Mouse (Mus musculus): ENCODE measurements around the gene Prr18.
A peak's percentile ranks its signal among the peaks of the same experiment; 100 is the strongest.

Gene Prr18

DNA sequence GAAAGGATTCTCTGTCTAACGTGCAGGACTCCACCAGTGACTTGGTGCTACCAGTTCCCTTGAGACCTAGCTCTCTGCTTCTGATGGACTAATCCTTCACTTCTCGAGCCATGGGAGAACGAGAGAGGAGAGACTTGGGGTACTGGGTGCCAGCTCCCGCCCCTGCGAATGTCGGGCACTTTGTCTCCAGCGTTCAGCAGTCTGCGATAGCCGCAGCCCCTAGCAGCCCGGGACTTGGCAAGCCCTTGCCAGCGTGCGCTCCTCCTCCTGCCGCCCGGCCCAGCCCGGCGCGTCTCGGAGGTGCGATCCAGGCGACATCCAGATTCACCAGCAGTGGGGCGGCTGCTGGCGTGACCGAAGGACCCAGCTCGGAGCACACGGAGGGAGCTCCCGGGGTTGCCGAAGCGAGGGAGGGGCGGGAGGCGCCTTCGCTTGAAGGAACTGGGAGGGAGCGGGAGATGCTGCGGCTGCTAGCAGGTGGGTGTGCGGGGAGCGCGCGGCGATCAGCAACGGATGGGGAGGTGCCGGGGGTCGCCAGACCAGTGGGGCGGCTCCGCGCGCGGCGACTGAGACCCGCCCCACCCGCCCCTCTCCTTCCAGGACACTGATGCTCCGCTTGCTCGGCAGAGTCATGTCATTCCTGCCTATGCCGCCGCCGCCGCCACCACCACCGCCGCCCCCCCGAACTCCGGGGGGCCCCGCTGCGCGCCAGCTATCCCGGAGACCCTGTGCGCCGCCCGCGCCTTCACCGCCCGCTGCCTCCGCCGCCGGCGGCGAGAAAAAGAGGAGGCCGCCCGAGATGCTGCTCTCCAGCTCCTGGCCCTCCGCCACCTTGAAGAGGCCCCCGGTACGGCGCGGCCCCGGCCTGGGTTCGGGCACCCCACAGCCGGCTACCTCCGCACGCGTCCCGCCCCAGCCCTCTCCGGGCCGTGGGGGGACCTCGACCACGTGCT lies 3.4 kb downstream of the Prr18 start:
- DNase-seq (ENCODE audit: low spot score): no peak

DNA sequence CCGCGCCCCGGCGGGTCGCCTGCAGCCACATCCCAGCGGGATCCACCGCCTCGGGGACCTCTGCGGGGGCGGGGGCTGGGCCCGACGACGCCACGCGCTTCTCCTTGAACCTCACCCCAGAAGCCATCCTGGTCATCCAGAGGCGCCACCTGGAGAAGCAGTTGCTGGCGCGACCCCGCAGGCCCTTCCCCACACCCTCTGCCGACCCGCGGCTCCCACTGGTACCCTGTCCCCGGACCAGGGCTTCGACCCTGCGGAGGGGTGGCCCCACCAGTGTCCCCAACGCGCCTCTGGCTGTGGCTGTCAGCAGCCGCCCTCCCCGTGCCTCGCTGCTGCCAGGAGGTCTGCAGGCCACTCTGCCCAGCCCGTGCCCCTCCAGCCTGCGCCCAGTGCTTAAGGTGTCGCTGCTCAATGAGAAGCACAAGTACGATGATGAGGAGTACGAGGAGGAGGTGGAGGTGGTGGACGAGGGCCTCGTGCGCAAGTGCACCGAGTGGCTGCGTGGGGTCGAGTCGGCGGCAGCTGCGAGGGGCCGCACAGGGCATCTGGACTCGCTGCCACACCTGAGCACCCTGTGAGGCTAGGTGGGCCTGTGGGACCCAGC lies 4.2 kb downstream of the Prr18 start:
- no peak for DNase-seq (ENCODE audit: low spot score)

DNA sequence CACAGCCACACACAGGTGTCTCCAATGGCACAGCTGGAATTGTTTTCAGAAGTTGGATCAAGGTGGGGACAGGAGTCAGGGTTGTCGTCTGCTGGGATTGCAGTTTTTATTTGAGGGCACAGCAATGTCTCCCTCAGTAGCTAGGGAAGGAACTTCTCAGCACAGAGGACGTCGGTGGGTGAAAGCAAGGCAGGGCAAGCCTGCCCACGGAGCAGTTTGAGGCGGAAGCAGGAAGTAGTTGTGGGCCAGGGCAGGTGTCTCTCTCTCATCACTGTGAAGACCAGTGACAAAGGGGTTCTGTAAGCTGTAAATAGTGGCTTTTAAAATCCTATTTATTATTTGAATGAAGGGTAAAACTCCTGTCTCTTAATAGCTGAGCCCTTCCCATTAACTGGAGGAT lies 5.4 kb downstream of the Prr18 start:
- no peak for DNase-seq (ENCODE audit: low spot score)

DNA sequence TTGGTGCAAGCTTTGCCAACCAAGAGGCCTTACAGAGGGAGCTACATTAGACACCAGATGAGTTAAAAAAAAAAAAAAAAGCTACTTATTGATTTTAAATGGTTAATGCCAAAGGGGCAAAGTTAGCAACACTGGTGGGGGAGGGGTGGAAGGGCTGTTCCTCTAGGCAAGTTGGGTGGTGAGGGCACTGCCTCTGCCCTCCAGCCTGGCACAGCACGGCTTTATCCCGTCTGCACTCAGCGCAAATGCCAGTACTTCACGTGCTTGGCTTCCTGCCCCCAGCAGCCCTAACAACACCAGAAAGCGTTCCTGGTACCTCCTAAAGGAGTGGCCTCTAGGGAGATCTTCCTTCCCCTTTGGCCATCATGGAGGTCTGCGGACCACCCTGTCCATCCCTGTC lies 6.2 kb downstream of the Prr18 start:
- DNase-seq (ENCODE audit: low spot score): no peak

DNA sequence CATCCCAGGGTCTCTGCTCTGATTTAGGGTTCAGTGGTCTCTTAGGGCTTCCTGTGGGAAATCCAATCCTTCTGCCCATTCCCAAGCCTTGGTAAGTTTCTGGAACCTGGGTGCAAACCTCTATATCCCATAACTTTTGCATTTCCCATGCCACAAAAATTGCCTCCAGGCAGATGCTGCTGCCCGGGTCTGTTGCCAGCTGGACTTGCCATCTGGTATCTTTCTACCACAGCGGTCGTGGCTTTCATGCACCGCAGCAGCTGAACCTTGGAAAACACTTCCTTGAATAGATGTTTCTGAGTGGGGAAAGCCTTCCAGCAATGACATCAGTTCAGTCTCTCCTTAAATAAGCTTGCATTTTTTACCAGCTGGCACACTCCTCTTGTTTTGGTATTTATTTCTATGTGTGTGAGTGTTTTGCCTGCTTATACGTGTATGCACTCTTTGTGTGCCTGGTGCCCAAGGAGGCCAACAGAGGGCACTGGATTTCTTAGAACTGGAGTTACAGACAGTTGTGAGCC lies 10.6 kb downstream of the Prr18 start:
- no peak for DNase-seq (ENCODE audit: low spot score)

DNA sequence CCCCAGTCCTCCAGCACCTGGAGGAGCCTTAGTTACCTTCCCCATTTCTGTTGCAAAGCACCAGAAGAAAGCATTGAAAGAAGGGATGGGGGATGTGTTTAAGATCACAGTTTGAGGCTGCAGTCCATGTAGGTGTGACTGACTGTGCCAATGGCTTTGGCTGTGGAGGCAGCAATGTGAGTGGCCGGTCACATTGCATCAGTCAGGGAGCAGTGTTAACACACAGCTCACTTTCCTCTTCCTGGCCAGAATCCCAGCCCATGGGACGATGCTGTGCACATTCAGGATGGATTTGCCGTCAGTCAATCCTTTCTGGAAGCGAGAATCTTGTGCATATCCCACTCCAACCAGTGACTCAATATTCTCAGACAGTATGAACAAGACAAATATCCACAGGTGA lies 11.7 kb downstream of the Prr18 start:
- no peak for DNase-seq (ENCODE audit: low spot score)

DNA sequence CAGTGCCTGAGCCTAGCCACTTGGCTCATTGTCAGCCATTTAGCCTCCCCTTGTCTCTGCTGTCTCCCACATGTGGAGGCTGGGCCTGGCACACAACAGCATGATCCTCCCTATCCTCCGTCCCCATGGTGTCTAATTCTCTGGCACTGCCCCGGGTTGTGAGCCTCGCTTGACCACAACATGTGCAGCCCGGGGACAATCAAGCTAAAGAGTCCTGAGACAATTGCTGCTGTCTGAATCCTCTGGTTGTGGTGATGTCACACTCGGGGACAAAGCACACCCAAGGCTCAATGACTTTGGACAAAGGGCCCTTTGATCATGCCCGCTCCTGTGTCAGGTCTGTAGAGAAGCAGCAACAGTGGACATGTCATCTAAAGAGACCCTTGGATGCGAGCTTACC lies 13.8 kb downstream of the Prr18 start:
- DNase-seq (ENCODE audit: low spot score): no peak

DNA sequence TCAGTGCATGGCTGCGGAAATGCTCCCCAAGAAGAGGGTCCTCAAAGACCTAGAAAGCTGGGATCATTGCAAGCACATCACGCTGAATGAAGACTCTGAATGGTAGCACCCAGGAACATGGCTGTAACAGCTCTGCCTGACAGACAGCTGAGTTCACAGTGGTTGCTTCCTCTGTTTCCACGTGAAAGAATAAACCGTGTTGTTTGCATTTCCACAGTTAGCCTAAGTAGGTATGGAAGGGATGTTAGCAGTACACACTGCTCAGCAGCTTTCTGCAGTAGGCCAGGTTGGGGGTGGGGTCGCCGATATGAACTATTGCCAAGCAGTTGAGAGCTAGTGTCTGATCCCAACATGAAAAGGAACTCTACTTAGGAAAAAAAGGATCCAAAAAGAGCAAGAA lies 18.4 kb downstream of the Prr18 start, which contains the start of gene T2:
Gene T2, plus strand, starts transcription at position 301 of the 400 bp plus-strand sequence.
- DNase-seq (ENCODE audit: low spot score): no peak

DNA sequence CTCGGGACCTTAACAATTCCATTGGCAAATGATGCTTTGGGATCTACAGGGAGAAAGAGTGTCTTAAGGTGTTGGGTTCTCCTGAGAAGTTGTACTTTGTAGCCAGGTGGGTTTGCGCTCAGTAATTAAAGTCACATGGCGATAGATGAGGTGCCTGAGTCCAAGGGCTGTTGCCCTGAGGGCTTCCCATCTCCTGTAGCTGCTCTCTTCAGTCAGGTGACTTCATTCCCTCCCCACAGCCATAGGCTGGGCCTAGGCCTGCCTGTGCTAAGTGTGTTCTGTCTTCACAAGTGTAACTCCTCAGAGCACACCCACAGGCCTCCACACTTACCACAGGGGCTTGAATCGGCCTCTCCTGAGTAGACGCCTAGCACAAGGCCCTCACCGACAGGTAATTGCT lies 20.2 kb downstream of the Prr18 start:
- DNase-seq (ENCODE audit: low spot score): no peak

DNA sequence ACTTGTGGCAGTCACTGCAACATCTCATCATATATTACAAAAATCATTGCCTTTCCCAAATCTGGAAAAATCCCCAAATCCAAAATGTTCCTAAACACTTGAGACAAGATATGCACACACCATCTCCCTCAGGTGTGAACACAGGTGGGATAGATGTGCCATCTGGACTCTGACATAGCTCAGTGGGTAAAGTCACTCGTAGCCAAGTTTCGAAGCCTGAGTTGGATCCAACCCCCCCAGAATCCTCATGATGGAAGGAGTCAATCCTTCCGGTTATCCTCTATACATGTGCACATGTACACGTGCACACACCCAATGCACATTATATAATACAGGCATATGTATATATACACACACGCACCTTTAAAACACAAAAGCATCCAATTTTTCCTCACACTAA lies 23.6 kb downstream of the Prr18 start:
- no peak for DNase-seq (ENCODE audit: low spot score)

DNA sequence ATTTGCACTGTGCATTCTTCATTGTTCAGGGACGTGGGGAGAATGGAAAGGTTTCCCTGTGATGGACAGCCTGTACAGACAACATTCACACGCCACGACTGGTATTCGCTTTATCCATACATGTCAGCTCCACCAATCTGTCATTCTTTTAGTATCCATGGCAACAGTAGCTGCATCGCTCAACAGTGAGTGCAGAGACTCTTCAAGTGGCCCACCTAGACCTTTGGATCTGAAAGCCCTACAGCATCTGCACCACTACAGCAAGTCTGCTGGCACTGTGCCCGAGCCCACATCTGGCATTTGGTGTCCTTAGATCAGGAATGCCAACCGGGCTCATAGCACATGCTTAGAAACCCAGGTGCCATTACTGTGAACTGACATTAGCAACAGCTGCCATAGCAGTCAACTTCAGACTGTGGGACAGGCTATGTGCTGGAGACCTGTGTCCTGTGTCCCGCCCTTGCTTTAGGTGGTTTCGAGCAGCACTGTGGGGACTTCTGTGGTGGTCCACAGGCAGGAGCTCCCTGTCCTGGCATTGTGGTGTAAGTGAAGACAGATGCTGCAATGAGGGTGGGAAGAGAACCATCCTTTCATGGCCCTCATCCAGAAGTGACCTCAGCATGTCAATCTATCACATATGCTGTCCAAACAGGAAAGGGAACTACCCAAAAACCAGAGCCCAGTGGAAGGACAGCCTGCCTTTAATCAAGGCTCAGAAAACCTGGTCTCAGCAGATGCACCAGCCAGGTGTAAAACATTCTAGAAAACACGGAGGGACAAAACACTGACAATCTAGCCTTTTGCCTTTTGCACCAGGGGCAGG lies 24.2 kb downstream of the Prr18 start:
- DNase-seq (ENCODE audit: low spot score): no peak

DNA sequence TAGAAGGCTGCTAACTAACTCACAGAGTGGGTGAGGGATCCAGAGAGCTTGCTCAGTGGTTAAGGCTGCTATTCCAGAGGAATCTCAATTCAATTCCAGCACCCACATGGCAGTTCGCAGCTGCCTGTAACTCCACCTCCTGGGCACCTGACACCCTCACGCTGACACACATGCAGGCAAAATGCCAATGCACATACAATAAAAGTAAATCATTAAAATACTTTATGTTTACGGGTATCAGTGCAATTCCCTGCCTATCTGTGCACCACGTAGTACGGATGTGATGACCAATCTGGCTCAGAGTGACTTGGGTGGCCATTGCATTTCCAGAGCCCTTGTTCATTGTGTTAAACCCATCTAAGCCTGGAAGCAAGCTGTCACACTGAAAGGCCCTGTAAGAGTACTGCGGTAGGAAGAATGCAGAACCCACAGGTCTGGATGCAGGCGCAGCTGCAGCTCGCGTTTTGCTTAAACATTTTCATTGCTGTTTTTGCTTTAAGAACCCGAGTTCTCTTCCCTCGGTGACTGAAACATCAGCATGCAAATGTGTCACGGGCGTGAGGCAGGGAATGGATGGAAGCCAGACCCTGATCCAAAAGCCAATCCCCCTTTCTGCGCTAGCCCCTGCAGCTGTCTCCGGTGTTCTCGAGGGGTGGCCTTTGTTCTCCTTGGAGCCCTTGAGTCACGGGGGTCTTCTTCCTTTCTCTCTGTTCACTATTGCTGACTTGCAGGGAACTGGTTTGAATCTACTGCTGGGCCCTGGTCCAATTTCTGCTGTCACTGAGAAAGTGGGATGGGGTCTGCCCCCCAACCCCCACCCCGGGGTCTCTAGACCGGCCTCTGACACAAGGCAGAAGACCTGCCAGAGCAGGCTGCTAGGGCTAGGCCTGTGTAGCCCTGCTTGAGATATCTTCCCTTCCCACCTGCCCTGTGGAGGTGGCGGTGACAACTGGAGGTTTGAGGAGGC lies 30.5 kb downstream of the Prr18 start:
- no peak for DNase-seq (ENCODE audit: low spot score)

DNA sequence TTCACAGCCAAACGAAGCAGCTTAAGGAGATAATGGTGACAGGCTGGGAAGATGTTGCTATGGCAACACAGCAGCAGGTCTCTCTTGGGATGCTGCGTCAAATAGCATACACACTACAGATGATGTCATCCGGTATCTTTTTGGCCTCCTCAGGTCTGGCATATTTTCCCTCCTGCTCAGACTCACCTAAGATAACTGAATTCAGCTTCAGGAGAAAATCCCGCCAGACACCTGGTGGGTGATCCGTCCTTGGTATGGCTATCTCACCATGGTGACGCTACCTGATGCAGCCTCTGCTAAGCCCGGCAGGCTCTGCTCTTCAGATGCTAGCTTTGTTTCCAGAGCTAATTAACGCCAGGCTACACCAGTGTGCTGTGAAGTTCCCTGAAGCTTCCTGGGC lies 31.3 kb downstream of the Prr18 start:
- no peak for DNase-seq (ENCODE audit: low spot score)

DNA sequence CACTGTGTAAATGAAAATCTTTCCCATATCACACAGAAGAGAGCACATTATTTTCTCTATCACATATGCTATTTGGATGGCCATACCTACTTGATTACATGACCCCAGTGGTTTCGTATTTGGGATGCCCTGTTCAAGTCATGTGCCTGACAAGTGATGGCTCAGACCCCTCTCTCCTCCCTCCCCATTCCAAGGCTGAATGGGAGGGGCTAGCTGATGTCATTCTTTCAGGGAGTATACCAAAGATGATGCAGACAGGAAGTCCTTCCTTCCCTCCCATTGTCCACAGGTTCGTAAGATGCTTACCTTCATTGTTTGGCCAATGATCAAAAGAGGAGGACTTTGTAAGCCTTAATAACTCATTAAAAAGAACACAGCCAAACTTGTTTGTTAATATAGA lies 31.9 kb downstream of the Prr18 start:
- no peak for DNase-seq (ENCODE audit: low spot score)

DNA sequence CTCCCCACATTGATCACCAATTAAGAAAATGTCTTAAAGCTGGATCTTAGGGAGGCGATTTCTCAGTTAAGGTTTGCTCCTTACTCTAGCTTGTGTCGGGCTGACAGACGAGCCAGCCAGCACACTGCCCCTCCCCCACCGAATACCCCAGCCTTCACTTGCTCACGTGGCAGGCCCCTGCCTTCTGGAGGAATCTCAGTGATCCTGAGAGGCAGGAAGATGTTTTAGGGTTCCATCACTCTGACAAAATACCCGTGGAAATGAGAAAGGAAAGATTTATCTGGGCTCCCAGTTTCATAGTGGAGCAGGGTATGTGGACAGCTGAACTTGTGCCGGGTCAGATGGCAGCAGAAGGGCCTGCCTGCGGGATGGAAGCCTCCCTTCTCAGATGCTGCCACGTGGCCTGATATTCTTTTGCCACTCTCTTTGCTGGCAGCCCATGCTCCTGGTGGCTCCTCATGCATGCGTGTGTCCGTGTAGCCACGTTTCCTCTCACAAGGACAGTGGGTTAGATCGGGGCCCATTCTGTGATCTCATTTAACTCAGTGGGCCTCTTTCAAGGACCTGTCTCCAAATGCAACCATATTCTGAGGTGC lies 33.5 kb downstream of the Prr18 start:
- no peak for DNase-seq (ENCODE audit: low spot score)

DNA sequence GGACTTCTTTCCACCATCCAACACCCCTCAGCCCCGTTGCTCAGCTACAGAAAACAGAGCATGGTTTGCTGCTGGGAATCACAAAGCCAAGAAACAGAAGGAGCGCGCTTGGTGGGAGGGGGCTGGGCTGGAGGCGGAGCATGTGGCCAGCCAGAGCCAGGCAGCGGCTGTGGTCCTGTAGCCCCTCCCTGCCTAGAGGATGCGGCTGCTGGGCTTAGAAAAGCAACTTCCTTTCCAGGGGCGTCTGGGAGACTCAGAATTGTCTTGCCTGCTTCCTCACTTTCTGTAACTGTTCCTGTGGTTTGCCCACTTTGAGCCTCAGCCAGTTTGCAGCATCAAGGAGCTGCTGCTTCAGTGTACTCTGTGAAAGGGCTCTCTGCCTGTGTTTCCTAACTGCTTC lies 34.6 kb downstream of the Prr18 start:
- DNase-seq (ENCODE audit: low spot score): peak; percentile 29

DNA sequence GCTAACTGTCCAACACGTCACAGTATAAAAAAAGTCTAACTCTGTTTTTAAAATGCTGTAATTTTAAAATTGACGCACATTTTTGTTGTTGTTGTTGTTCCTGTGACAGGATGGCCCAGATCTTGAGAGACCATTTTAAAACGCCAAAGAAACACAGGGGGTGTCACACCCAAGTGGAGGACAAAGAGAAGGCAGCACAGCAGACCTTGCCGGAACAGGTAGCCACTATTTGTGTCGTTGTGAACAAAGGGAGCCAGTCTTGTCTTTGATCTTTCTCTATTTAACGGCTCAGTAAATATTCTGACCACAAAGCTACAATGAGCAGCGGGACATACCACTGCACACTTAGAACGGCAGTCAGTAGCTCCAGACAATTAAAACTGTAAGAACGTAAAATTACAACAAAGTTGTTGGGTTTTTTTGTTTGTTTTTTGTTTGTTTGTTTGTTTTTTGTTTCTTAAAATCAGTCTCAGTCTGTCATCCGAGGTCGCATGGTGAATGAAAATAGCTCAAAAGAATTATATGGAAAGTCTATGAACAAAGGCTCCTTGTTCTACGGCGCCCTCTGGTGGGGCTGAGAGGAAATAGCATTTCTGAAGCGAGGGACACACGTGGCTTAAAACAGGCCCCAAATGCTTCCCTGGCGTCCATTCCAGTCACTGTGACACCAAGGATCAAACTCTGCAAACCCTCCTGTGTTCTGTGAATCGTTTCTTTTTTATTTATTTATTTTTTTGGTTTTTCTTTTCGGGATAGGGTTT lies 35.2 kb downstream of the Prr18 start:
- DNase-seq (ENCODE audit: low spot score): peak; percentile 70

DNA sequence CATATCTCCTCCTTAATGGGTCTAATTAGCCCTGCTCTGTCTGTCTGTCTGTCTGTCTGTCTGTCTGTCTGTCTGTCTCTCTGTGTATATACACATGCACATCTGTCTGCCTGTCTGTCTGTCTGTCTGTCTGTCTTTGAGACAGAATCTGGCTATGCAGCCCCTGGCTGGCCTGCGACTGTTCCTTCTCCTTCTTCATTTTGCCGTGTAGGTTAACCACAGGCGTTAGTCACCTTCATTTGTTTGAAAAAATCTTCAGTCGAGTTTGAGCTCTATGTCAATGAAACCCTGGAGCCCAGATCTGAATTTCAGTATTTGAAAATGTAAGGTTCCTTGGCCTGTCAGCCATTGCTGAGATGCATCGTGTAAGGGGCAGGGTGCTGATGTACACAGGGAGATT lies 40.0 kb downstream of the Prr18 start:
- DNase-seq (ENCODE audit: low spot score): no peak

DNA sequence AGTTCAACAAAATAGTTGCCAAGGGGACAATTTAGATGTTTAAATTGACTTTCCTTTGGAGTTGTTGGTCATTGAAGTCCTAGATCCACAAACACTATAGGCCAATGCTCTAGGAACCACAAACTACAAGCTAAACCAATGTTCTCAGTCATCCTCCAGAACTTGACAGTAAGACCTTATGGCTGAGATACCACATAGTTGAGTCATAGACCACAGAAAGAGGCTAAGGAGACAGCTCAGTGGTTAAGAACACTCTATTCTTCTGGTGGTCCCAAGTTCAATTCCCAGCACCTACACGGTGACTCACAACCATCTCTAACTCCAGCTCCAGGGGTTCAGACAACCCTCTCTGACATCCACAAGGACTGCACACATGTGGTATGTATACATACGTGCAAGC lies 48.2 kb downstream of the Prr18 start:
- no peak for DNase-seq (ENCODE audit: low spot score)

DNA sequence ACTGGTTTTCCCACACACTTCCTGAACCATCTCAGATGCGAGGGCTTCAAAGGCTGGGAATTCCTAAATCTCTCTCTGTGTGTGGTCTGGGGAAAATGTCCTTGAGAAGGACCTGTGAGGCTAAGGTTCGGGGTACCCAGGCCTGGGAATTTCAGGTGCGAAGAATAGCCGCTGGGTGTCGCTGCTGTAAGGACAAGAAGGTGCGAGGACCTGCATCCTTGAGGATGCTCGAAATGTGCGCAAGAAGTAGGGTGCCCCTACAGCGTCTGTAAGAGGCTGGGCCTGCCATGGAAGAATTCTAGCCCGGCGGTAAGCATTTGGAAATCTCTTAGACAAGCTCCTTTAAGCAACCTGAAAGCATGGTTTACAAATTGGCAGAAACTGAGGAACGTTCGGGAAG lies 51.2 kb downstream of the Prr18 start:
- no peak for DNase-seq (ENCODE audit: low spot score)
